Mouse (Mus musculus) stomach, postnatal 0 days (tissue): Measurements from ENCODE around the gene Ccdc36.

Source experiments
- CTCF ChIP-seq: IDR thresholded peaks from 2 replicates; pipeline ENCODE4 v1.5.1; 2016; ENCODE audit warnings: antibody characterized with exemption, low read depth, mild to moderate bottlenecking, moderate library complexity
- EP300 ChIP-seq: optimal IDR thresholded peaks from 2 replicates; pipeline ENCODE3; 2016; ENCODE audit warnings: antibody characterized with exemption

DNA sequence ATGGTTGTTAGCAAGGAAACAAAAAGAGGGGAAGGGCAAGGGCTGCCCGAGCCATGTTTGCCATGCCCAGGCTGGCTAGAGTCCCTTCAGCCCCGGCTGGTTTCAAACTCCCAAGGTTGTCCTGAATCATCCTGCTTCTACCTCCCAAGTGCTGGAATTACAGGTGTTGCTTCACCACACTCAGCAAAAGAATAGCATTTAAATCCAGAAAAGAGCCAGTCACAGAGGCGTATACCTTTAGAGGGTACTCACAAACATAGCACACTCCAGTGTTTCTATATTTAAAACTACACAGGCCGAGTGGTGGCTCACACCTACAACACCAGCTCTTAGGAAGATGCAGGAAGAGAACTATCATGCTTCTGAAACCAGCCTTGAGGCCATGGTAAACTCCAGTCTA, 18.7 kb downstream of the Ccdc36 start:
- TF ChIP-seq CTCF: no peak
- no peak for TF ChIP-seq EP300
